Mouse (Mus musculus) olfactory bulb, adult 2 months (tissue): ENCODE data around the gene Krt80. TPM values are rescaled to one million over a fixed set of nuclear protein-coding genes. Genes with fewer than 3 reads are reported as not detected.

Source experiments
- H3K27ac ChIP-seq: fragments of 200-500 bp; 2 replicates; pipeline ENCODE4 v1.5.1; 2012; ENCODE audit warnings: low read depth, low read length; ENCODE audit not compliant: insufficient read depth
- H3K4me1 ChIP-seq: fragments of 200-500 bp; 2 replicates; pipeline ENCODE4 v1.6.1; 2012; ENCODE audit warnings: low read length; ENCODE audit not compliant: control insufficient read depth, insufficient read depth
- H3K4me3 ChIP-seq: fragments of 200-500 bp; 2 replicates; pipeline ENCODE4 v1.5.1; 2012; ENCODE audit warnings: mild to moderate bottlenecking, low read depth, low read length, moderate library complexity; ENCODE audit not compliant: insufficient read depth
- CTCF ChIP-seq: fragments of 200-500 bp; IDR thresholded peaks from 2 replicates; pipeline ENCODE4 v1.5.1; 2012; ENCODE audit warnings: low read depth, mild to moderate bottlenecking, low read length, moderate library complexity; ENCODE audit not compliant: insufficient read depth
- POLR2A ChIP-seq: fragments of 200-500 bp; IDR thresholded peaks from 2 replicates; pipeline ENCODE4 v1.6.1; 2012; ENCODE audit warnings: mild to moderate bottlenecking, low read depth, low read length, moderate library complexity; ENCODE audit not compliant: insufficient read depth
- WGBS: fragments of 180-500 bp; shearing (Covaris S2); methylation state at CpG from one replicate; pipeline ENCODE4 v1.1.7; 2018; 5-methylcytosine and 5-hydroxymethylcytosine counted together
- polyA plus RNA-seq: library from polyadenylated mRNA; stranded (reverse); fragments of >200 nt; gene quantifications from 2 replicates; pipeline ENCODE4 v1.2.4, GENCODE M21; 2012; ENCODE audit warnings: low replicate concordance; ENCODE audit not compliant: missing spikeins, insufficient read depth, insufficient read length

The Krt80 gene
- polyA plus RNA-seq, 1 experiment = not detected

GRCm38 (mm10) chr15:101396921-101397320 lies 27.0 kb upstream of the Krt80 start:
- 83% methylated on average over 3 of the region's 3 CpGs for WGBS
- no peak overlapping the region for H3K27ac ChIP-seq
- TF ChIP-seq CTCF = no peak
- no peak for TF ChIP-seq POLR2A
- H3K4me3 ChIP-seq = no peak overlapping the region
- H3K4me1 ChIP-seq = no peaks in the 10 kb centered on the region

- 64% methylated on average over 7 of the region's 7 CpGs for WGBS
Observed at GRCm38 (mm10) chr15:101396466-101396865, 26.5 kb upstream of the Krt80 start.

GRCm38 (mm10) chr15:101394908-101395307 lies 24.9 kb upstream of the Krt80 start:
- no peaks in the 10 kb centered on the region for H3K4me1 ChIP-seq
- TF ChIP-seq POLR2A = no peak
- TF ChIP-seq CTCF = no peak
- H3K4me3 ChIP-seq = no peak overlapping the region
- H3K27ac ChIP-seq = no peak overlapping the region
- 73% methylated on average over 7 of the region's 7 CpGs for WGBS

More at GRCm38 (mm10) chr15:101396466-101396865, 26.5 kb upstream of the Krt80 start:
- Histone ChIP-seq H3K4me1 (no peaks in the 10 kb centered on the region), H3K4me3 (no peak overlapping the region), H3K27ac (no peak overlapping the region)
- no peak for TF ChIP-seq POLR2A
- TF ChIP-seq CTCF = no peak

- Histone ChIP-seq H3K4me3 (no peak overlapping the region), H3K4me1 (peaks cover 3% of the 10 kb centered on the region; the same call in 1 of the 2 replicates), H3K27ac (no peak overlapping the region)
- 87% methylated on average over 5 of the region's 5 CpGs for WGBS
- no peak for TF ChIP-seq POLR2A
- no peak for TF ChIP-seq CTCF
Observed at GRCm38 (mm10) chr15:101392251-101392650, 22.3 kb upstream of the Krt80 start.

- Histone ChIP-seq H3K4me1 (peaks cover 6% of the 10 kb centered on the region; the same call in 1 of the 2 replicates), H3K4me3 (no peak overlapping the region), H3K27ac (no peak overlapping the region)
- 83% methylated on average over 5 of the region's 5 CpGs for WGBS
- TF ChIP-seq CTCF (no peak), POLR2A (no peak)
Observed at GRCm38 (mm10) chr15:101390203-101390602, 20.2 kb upstream of the Krt80 start.

GRCm38 (mm10) chr15:101388034-101388541 lies 18.1 kb upstream of the Krt80 start:
- WGBS = 64% methylated on average over 5 of the region's 5 CpGs
- no peak for TF ChIP-seq CTCF
- TF ChIP-seq POLR2A = no peak
- Histone ChIP-seq H3K4me1 (peaks cover 9% of the 10 kb centered on the region), H3K4me3 (no peak overlapping the region), H3K27ac (no peak overlapping the region)

- no peak overlapping the region for H3K27ac ChIP-seq
- TF ChIP-seq POLR2A = no peak
- TF ChIP-seq CTCF = no peak
- H3K4me1 ChIP-seq = peaks cover 9% of the 10 kb centered on the region
- 73% methylated on average over 3 of the region's 3 CpGs for WGBS
- no peak overlapping the region for H3K4me3 ChIP-seq
Observed at GRCm38 (mm10) chr15:101387176-101387575, 17.2 kb upstream of the Krt80 start.

- TF ChIP-seq CTCF = no peak
- no peak for TF ChIP-seq POLR2A
- H3K4me3 ChIP-seq = no peak overlapping the region
- no peak overlapping the region for H3K27ac ChIP-seq
- H3K4me1 ChIP-seq = peaks cover 9% of the 10 kb centered on the region
- 81% methylated on average over 6 of the region's 6 CpGs for WGBS
Observed at GRCm38 (mm10) chr15:101385064-101385463, 15.1 kb upstream of the Krt80 start.

- TF ChIP-seq CTCF (no peak), POLR2A (no peak)
- H3K4me1 ChIP-seq = peaks cover 9% of the 10 kb centered on the region
- 82% methylated on average over 7 of the region's 7 CpGs for WGBS
- no peak overlapping the region for H3K27ac ChIP-seq
- no peak overlapping the region for H3K4me3 ChIP-seq
Observed at GRCm38 (mm10) chr15:101384610-101385009, 14.6 kb upstream of the Krt80 start.

- TF ChIP-seq POLR2A = no peak
- Histone ChIP-seq H3K4me3 (no peak overlapping the region), H3K4me1 (peaks cover 13% of the 10 kb centered on the region), H3K27ac (no peak overlapping the region)
- WGBS = 88% methylated on average over 11 of the region's 11 CpGs
Observed at GRCm38 (mm10) chr15:101382811-101383210, 12.8 kb upstream of the Krt80 start.
